ENCODE assay signal across 10 mouse cellular contexts in genomic region chr7:96756104-96756742, GRCm38 (mm10).
DNase-seq lines count a peak whose midpoint lies in the region; ATAC-seq lines count a peak whose summit lies in the region.
"Had no signal": no experiment of that assay in that cellular context is flagged by ENCODE, and none has a peak within 500 bp of the region (broad histone marks: within the 10 kb centered on the region; RNA-seq: fewer than 3 reads in every experiment).

No protein-coding gene starts in this region.

- DNase-seq in cerebellum, adult 9-10 months, result no peak
- peak; percentile 28 for DNase-seq in lung, postnatal 10 days
- no peak for DNase-seq in lung, postnatal 25 days (ENCODE audit: low spot score)
- no peak for DNase-seq in gastrocnemius, adult 18-20 months (ENCODE audit: low spot score)
- no peak for DNase-seq in right cerebral cortex, postnatal 25 days
- DNase-seq: gastrocnemius, postnatal 14 days had no signal

- no peaks in the 10 kb centered on the region for H3K36me3 ChIP-seq in heart, embryonic 15.5 days
- H3K36me3 ChIP-seq in midbrain, embryonic 15.5 days (replicated peaks), result no peaks in the 10 kb centered on the region

- no peak overlapping the region for H3K4me2 ChIP-seq in heart, embryonic 15.5 days
- H3K4me2 ChIP-seq in midbrain, embryonic 15.5 days, result no peak overlapping the region
- H3K4me2 ChIP-seq: neural tube, embryonic 15.5 days had no signal

- H3K4me3 ChIP-seq in heart, embryonic 15.5 days, result no peak overlapping the region
- H3K4me3 ChIP-seq in midbrain, embryonic 15.5 days, result no peak overlapping the region
- H3K4me3 ChIP-seq: neural tube, embryonic 15.5 days had no signal

- WGBS in heart, embryonic 15.5 days, result 37% methylated on average over 10 of the region's 10 CpGs
- 35% methylated on average over 10 of the region's 10 CpGs for WGBS in midbrain, embryonic 15.5 days

- no peak overlapping the region for H3K9ac ChIP-seq in heart, embryonic 15.5 days
- H3K9ac ChIP-seq in midbrain, embryonic 15.5 days, result no peak overlapping the region
- H3K9ac ChIP-seq: neural tube, embryonic 15.5 days had no signal

- peak; percentile 53; the same call in 1 of the 2 replicates for ATAC-seq in cerebellum, adult (ENCODE audit: insufficient number of reproducible peaks, low FRiP score, low TSS enrichment)
- no peak for ATAC-seq in heart, embryonic 15.5 days (replicated peaks; ENCODE audit: insufficient number of reproducible peaks, insufficient read depth, low FRiP score, low read depth)
- ATAC-seq in midbrain, embryonic 15.5 days (replicated peaks), result no peak; the same call in 1 of the 2 replicates

- peaks cover 6% of the 10 kb centered on the region for H3K4me1 ChIP-seq in heart, embryonic 15.5 days (replicated peaks)
- peaks cover 27% of the 10 kb centered on the region for H3K4me1 ChIP-seq in midbrain, embryonic 15.5 days

- no peaks in the 10 kb centered on the region for H3K9me3 ChIP-seq in heart, embryonic 15.5 days (replicated peaks)
- no peaks in the 10 kb centered on the region for H3K9me3 ChIP-seq in midbrain, embryonic 15.5 days
- H3K9me3 ChIP-seq: neural tube, embryonic 15.5 days had no signal

- no peaks in the 10 kb centered on the region for H3K27me3 ChIP-seq in heart, embryonic 15.5 days
- H3K27me3 ChIP-seq in midbrain, embryonic 15.5 days (replicated peaks), result no peaks in the 10 kb centered on the region
- H3K27me3 ChIP-seq: neural tube, embryonic 15.5 days had no signal

- H3K27ac ChIP-seq in heart, embryonic 15.5 days, result peak overlapping the region; percentile 38; the same call in 1 of the 2 replicates
- H3K27ac ChIP-seq in midbrain, embryonic 15.5 days, result peak overlapping the region; percentile 1; the same call in 1 of the 2 replicates
- H3K27ac ChIP-seq: neural tube, embryonic 15.5 days had no signal
